Mouse (Mus musculus) frontal cortex, postnatal 36 days (tissue): Measurements from ENCODE around the gene Prickle3.

ENCODE experiments used
- DNase-seq, 2 experiments: peaks; one replicate each; pipeline ENCODE4 v3.0.0; 2022; ENCODE audit warnings: low spot score in 2 of 2

The Prickle3 gene

DNA sequence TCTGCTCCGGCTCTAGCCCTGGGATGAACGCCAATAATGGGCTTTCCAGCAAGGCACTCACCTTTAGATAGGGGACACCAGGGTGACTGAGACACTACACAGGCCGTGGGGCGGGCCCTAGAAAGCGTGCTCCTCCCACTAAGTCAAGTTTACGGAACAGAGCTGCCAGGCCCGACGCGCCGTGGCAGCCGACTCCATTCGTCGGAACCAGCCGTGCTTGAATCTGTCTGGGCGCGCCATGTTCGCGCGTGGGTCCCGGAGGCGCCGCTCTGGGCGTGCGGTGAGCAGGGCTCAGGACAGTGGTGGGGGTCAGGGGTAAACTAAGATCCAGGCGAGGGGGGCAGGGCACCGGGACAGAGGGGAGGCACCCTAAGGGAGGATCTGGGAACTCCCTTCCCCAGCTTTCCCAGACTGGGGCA is at the start of gene Prickle3:
TSS of gene Prickle3 (plus strand) at position 40 of the 419 bp plus-strand sequence.
- no peak for DNase-seq

- DNase-seq: no peak
These were observed 47.0 kb upstream of the Prickle3 start for GRCm38 (mm10) chrX:7610035-7610434.

- DNase-seq: peak in 1 of 2 experiments; percentile 30
These were observed 46.4 kb upstream of the Prickle3 start for GRCm38 (mm10) chrX:7610536-7611258.

- DNase-seq: no peak
These were observed 39.0 kb upstream of the Prickle3 start for GRCm38 (mm10) chrX:7617889-7618551.

DNA sequence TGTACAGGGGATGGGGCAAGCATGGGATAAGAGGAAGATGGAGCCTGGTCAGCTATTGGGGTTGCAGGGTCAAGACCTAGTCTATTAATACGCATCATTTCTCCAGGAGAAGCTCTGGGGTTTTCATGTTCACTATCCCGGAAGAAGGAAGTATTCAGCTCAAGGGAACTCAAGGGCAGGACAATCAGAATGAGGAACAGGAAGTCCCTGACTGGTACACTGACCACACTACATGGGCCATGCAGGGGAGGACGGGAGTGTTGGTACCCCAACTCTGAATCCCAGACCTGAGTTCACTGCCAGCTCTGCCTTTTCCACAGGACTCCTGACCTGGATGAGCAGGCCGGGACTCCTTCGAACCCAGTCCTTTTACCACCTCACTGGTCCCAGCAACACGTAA is 24.5 kb upstream of the Prickle3 start:
- no peak for DNase-seq

DNA sequence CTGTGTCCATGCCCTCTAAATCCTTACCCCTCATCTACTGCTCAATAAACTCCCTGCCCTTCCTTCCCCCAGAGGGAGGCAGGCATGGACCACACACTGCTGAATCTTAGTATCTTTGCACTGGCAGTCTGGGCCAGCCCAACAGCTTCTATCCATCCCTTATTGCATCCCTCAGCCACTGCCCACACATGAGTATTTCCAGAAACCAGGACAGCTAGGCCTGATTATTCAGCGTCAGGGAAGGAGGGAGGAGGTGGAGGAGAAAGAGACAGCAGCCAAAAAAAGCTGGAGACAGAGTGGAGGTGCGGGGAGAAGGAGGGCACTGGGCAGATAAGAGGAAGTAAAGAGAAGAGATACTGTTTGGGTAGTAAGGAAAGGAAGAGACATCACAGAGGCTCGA is 22.0 kb upstream of the Prickle3 start:
- peak; percentile 52 to 69 for DNase-seq

DNA sequence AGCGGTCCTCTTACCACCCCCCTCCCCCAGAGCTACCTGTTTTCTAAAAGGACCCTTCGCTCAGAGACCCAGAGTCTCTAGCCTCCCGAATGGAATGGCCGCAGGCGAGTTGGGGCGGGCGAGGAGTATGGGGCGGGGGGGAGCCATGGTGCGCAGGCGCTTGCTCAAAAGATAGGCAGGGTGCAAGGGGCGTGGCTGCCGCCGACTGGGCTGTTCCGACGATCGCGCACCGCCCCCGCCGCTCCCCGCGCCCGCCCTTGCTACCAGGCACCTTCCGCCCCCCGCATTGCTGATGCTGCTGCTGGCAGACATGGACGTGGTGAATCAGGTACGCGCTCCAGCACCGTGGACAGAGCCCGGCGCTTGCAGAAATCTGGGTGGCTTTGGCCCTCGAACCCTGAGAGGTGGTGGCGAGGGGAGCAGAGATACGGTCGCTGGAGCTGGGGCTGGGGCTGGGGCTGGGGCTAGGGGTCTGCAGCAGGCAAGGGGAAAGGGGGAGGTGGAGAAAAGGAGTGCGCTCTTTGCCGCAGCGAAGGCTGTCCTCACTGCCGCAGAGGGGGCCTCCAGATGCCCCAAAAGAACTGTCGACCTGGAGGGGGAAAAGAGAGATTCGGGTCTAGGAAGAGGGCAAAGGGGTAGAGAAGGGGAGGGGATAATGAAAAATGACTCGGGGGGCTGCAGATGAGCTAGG is 18.5 kb upstream of the Prickle3 start, which contains the start of gene Syp:
TSS of gene Syp (plus strand) at position 71 of the 691 bp plus-strand sequence.
- peak; percentile 82 to 91 for DNase-seq

- DNase-seq: no peak
These were observed 17.3 kb upstream of the Prickle3 start for GRCm38 (mm10) chrX:7639536-7640325.

DNA sequence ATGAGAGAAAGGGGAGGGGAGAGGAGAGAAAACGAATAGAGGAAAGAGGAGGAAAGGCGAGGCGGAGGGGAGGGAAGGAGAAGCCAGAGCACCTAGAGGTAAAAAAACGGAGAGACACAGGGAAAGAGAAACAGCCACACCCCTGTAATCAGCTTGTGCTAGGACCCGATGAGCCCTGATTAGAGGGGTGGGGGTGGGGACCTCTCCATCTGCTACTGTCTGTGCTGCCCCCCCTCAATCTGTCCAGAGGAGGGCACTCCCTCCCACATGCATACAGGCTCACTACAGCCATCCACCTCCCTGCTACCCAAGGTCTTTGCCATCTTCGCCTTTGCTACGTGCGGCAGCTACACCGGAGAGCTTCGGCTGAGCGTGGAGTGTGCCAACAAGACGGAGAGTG is 16.3 kb upstream of the Prickle3 start:
- DNase-seq: no peak

- peak; percentile 73 to 87 for DNase-seq
These were observed 11.7 kb upstream of the Prickle3 start for GRCm38 (mm10) chrX:7645349-7645748.

DNA sequence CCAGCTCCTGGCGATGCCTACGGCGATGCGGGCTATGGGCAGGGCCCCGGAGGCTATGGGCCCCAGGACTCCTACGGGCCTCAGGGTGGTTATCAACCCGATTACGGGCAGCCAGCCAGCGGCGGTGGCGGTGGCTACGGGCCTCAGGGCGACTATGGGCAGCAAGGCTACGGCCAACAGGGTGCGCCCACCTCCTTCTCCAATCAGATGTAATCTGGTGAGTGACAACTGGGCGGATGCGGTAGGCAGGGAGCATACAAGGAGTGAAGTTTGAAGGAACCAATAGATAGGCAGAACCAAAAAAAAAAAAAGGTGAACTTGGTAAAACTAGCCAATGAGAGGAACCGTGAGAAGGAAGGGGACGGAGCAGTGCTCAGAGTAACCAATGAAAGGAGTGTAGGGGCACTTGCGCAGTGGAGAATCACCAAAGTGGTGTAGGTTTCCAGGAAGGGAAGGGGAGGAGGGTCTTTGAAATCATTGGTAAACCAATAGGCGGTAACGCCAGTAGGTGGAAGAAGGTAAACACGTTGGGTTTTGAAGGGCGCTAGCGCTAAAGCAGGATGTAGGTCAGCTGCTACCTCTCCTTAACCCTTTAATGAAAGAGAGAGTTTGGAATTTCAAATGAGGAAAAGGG is 8.3 kb upstream of the Prickle3 start:
- DNase-seq: peak in 1 of 2 experiments; percentile 59

- DNase-seq: no peak
These were observed 1.1 kb downstream of the Prickle3 start for GRCm38 (mm10) chrX:7658031-7658784.

DNA sequence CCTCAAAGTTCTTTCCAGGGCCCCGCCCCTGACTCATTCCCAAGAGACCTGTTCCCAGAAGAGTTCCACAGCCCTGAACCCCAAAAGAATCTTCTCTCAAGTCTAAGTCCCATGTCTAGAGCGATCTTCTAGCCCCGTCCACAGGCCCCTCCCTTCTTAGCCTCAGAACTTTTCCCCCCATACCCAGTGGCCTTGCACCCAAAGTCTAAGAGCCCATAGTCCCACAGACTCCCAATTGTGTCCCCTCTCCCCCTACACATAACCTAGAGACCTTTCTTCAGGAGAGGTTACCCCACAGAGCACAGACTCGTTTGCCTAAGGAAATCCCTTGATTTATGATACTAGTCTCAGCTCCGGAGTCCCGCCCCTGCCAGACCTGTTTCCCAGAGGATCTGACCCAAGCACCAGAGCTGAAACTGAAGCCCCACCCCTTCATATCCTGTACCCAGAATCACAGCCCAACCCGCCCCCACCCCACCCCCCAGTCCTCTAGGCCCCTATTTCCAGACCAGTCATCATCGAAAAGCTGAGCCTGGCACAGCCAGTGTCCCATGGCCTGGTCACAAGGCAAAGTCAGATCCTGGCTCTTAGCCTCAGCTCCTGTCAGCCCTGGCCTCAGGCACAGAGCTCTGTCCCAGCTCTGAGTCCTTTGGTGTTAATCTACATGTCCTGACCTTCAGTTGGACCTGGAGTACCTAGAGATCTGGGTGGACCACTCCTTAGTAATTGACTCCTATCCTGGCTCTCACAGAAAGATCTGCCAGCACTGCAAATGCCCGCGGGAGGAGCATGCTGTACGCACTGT is 1.9 kb downstream of the Prickle3 start:
- DNase-seq: no peak

GRCm38 (mm10) chrX:7661086-7661485 is 4.0 kb downstream of the Prickle3 start:
- DNase-seq: no peak

DNA sequence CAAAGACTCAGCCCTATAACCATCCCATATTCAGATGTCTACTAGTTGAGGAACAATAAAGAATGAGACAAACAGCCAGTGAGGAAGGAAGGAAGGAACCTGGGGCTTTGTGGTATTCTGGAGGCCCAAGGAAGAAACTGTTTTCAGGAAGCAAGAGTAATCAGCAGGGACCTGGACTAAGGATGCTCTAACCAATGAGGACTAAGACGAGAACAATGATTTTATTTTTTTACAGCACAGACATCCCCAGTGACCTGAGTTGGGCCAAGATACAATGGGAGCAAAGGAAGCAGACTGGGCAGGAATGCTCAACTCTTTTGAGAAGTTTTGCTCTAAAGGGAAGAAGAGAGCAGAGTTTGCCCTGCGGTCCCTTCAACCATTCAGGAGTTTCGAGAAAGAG is 5.9 kb downstream of the Prickle3 start:
- DNase-seq: no peak

DNA sequence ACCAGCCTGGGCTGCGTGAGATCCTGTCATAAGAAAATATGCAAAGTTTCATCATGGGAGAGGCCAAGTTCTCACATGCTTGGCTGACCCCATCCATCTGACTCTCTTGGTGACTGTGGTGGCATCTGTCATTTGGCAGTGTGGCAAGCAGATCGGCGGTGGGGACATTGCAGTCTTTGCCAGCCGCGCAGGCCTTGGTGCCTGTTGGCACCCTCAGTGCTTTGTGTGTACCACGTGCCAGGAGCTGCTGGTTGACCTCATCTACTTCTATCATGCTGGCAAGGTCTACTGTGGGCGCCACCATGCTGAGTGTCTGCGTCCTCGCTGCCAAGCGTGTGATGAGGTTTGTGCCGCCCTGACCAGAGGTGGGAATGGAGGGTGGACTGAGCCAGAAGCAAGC is 7.7 kb downstream of the Prickle3 start:
- DNase-seq: no peak

DNA sequence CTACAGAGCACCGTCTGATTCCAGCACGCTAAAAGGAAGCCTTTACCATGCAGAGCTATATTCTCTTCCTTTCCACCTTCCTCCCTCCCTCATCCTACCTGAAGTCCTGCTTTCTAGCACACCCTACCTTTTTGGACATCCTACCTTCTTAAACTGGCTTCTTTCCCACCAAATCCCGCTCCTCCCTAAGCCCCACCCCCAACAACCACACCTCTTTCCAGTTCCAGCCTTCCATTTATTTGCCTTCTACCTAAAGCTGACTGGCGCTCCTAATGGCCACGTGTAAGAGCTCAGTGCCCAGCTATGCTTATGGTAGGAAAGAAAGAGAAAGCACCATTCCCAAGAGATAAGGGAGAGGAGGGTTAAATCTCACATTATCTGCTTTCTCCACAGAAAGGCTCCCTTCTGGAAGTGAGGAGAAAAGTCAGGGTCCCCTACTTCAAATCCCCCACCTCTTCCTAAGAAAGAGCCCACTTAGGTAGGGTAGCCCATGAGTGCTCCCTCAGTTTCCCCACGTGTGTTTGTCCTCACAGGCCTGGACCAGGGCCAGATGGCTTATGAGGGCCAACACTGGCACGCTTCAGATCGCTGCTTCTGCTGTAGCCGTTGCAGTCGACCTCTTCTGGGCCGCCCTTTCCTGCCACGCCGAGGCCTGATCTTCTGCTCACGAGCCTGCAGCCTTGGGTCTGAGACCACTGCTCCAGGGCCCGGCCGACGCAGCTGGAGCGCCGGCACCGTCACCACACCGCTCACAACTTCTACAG is 8.9 kb downstream of the Prickle3 start:
- no peak for DNase-seq

GRCm38 (mm10) chrX:7670390-7670881 is 13.4 kb downstream of the Prickle3 start:
- DNase-seq: peak in 1 of 2 experiments; percentile 30
